Mouse (Mus musculus) mouse embryonic stem cell (cell line): Measurements from ENCODE around the gene Ntn4.

Experiments used
- in situ Hi-C, 2 experiments: fragments of 300-500 bp; cut with MboI; formaldehyde crosslinking; loops; 1 replicate in 1 of 2; 3 replicates in 1 of 2; pipeline ENCODE4 v1.14.3; 2019 to 2020; ENCODE audit warnings: low sequenced_read_pairs in 2 of 2, low pct_unique_long_range_greater_than_20kb in 1 of 2, mixed read lengths in 1 of 2; ENCODE audit not compliant: unreplicated experiment in 1 of 2

The Ntn4 gene

GRCm38 (mm10) chr10:93751302-93751701 is 110.8 kb downstream of the Ntn4 start:
- in situ Hi-C loops, result loop anchor here in 1 of 2 experiments (25.0 kb wide), 1 partner anchor 314 kb away; no protein-coding TSS in a partner anchor

GRCm38 (mm10) chr10:93753711-93754391 is 113.4 kb downstream of the Ntn4 start:
- in situ Hi-C loops, result loop anchor here in 1 of 2 experiments (25.0 kb wide), 1 partner anchor 317 kb away; no protein-coding TSS in a partner anchor

DNA sequence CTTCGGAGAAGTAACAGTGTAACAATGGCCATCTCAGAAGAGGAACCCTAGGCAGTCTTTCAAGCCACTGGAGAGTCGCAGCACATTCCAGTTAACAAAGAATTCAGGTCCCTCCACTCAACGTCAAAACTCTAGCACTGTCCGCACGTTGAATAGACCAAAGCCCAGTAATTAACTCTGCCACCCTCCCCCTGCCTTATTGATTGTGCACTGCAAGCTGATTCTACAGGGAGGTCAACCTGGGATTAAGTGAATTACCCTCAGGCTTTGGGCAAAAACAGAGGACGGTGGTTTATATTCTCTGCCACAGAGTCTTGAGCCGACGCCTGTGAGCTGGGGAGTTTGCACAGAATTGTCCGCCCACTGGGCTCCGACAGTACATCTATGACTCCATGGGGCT is 115.7 kb downstream of the Ntn4 start:
- in situ Hi-C loops, result loop anchor here in 1 of 2 experiments (25.0 kb wide), 1 partner anchor 319 kb away; no protein-coding TSS in a partner anchor

DNA sequence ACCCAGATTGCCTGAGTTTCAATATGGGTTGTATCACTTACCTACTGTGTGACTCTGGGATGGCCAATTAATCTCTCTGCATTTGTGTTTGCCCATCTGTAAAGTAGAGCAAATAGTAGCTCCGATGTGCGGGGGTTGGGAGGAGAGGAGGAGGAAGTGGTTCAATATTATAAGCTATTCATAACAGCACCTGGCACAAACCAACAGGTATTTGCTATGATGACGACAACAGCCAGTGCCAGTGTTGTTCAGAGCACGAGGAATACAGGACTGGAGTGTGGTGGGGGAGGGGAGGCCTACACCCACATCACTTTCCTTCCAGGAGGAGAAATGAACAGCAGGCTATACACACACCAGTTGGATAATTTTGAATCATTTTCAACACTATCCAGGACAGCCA is 119.2 kb downstream of the Ntn4 start:
- in situ Hi-C loops, result loop anchor here in 1 of 2 experiments (10.0 to 25.0 kb wide), 2 partner anchors 155 to 322 kb away; no protein-coding TSS in a partner anchor

DNA sequence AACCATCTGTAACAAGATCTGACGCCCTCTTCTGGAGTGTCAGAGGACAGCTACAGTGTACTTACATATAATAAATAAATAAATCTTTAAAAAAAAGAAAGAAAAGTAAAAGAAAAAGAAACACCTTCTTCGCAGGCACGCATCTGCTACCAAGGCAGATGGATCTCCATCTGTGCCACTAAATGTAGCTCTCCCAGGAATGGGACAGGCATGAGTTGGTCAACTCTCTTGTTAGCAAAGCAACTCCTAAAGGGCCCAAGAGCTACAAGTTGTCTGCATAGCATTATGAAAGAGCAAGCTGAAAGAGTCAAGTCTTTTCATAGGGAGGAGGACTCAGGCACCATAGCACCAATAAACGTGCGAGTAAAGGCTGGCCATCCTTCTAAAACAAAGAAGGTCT is 119.9 kb downstream of the Ntn4 start:
- in situ Hi-C loops, result loop anchor here in 1 of 2 experiments (10.0 to 25.0 kb wide), 2 partner anchors 156 to 323 kb away; no protein-coding TSS in a partner anchor

DNA sequence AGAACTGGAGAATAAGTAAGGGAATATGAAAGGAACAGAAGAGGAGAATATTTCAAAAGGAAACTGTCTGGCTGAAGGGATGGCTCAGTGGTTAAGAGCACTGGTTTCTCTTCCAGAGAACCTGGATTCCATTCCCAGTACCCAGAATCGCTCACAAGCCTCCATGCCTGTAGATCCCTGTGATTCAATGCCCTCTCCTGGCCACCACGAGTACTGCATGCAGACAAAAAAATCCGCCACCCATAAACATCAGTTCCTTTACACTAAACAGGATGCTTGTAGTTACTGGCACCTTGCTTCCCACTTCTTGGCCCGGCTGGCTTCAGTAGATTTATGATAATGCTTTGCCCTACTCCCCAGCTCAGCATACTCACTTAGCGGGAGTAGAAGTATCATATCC is 122.6 kb downstream of the Ntn4 start:
- in situ Hi-C loops, result loop anchor here in 1 of 2 experiments (10.0 to 25.0 kb wide), 2 partner anchors 158 to 326 kb away; no protein-coding TSS in a partner anchor

DNA sequence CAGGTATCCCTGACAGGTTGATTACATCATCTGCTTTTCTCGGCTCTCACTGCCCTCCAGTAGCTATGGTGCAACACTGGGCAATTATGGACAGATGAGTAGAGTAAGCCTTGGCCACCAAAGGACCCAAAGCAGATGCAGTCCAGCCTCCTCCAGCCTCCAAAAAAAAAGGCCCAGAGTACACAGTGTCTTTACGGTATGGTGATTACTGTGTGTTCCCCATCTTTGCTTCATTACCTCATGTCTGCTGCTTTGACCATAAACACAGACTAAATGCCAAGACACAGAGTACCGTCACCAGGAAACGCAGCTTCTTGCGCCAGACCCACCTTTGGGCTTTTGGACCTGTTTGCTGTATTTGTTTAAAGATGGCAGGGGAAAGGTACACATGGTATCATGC is 125.7 kb downstream of the Ntn4 start:
- in situ Hi-C loops, result loop anchor here in 1 of 2 experiments (10.0 to 25.0 kb wide), 2 partner anchors 161 to 329 kb away; no protein-coding TSS in a partner anchor

GRCm38 (mm10) chr10:93767245-93767644 is 126.8 kb downstream of the Ntn4 start:
- in situ Hi-C loops, result loop anchor here in 1 of 2 experiments (10.0 to 25.0 kb wide), 2 partner anchors 162 to 330 kb away; no protein-coding TSS in a partner anchor

DNA sequence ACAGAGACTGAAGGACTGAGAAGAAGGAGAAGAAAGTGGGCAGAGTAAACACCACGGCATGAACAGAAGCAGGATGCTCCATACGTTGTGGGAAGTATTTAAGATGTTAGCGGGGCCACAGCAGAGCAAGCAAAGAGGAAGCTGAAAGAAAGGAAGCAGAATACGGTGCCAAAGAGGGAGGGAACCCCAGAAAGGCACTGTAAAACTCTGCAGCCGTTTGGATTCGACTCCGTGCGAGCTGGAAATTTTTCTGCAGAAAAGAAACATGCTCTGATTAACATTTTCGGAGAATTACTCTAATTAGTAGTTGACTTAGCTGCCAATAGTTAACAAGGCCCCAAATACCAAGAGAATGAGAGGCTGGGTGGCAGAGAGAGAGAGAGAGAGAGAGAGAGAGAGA is 127.7 kb downstream of the Ntn4 start:
- in situ Hi-C loops, result loop anchor here in 1 of 2 experiments (10.0 to 25.0 kb wide), 2 partner anchors 163 to 331 kb away; no protein-coding TSS in a partner anchor

DNA sequence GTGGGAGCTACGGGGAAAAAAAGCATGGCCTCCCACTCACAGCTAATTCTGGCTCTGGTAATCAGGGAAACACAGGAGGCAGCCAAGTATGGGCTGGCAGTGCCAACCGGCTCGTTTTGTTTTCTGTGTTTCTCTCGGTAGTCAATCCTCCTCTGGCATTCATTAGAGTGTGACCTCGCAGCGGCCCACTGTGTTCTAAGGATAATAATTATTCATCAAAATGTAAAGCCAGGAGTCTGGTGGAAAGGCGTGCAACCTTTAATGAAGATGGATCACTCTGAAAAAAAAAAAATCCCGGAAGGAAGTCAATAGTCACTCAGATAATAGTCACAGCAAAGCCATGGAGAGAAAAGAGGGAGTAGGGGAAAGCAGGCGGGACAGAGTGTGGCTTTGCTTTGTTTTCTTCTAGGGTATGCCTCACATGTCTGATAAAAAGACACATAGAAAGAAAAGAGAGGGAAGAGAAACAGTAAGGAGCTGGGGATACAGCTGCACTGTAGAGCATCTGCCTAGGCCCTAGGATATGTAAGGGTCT is 131.5 kb downstream of the Ntn4 start:
- in situ Hi-C loops, result loop anchor here in 1 of 2 experiments (25.0 kb wide), 1 partner anchor 335 kb away; no protein-coding TSS in a partner anchor

DNA sequence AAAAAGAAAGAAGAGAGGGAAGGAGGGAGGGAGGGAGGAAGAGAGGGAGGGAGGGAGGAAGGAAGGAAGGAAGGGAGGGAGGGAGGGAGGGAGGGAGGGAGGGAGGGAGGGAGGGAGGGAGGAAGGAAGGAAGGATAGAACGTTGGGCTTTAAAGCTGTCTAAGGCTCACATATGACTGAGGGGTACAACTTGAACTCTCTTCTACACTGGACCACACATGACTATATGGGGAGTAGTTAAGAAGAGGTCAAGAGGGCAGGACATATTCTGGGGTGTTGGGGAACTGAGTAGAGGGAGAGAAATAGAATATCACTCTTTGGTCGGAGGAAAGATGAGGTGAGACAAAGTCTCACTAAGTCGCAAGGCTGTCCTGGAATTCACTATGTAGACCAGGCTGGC is 132.0 kb downstream of the Ntn4 start:
- in situ Hi-C loops, result loop anchor here in 1 of 2 experiments (25.0 kb wide), 1 partner anchor 335 kb away; no protein-coding TSS in a partner anchor

DNA sequence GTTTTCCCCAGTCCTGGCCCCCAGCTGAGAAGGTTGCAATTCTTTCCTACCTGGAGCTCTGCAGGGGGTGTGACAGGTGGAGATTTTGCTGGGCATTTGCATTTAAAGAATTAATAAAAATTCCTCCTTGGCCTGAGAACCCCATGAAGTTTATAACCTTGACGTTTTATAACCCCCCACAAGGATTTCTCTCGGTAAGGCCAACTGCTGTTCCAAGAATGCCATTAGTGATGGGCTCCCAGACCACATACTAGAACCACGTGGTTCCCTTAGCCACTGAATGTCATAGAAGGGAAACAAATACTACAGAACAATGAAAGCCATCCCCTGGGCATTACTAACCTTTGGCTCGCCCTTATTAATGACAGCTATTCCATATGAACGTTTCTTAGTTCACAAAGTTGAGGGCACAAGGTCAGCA is 136.3 kb downstream of the Ntn4 start:
- in situ Hi-C loops, result no loop called here

- in situ Hi-C loops, result no loop called here
Measured at GRCm38 (mm10) chr10:93777372-93777771, 136.9 kb downstream of the Ntn4 start.

DNA sequence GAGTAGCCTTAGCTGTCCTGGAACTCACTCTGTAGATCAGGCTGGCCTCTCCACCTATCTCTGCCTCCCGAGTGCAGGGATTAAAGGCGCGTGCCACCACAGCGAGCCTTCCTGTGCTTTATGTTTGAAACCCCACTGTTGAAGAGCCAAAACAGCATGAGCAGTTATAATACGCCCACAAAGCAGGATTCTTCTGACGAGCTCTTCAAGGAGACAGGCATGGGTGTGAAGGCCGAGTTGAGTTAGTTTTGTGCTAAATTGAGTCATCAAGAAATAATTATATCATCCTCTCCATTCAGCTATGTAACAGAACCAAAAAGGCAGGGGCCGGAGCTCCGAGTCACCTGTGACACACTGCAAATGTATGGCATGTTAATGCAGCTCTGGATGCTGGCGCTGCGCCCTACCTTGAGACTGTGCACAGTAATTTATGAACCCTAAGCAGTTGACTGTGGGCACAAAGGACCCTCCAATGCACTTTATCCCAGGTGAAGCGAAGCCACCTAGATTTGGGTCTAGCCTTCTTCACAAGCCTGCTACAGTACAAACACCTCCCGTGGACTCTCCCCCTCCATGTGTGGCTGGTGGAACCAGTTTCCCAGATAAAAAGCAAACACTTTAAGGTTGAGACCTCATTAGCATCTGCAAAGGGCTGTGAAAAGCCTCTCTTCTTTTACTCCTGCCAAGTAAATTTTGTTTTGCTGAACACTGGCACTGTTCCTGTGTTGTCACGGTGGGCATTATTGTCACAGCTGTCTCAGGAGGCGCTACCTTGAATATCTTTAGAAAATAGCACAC is 142.9 kb downstream of the Ntn4 start:
- in situ Hi-C loops, result no loop called here
